In genomic region chr6:92090497-92090896, GRCm38 (mm10) we compare ENCODE assay signal across 8 mouse cellular contexts. TPM values are rescaled to one million over a fixed set of nuclear protein-coding genes. Genes with fewer than 3 reads are reported as not detected.
A peak's percentile ranks its signal among the peaks of the same experiment; 100 is the strongest.
DNase-seq lines count a peak whose midpoint lies in the region; ATAC-seq lines count a peak whose summit lies in the region.

No protein-coding gene starts in this region.

- H3K4me3 ChIP-seq in kidney, embryonic 16.5 days (ENCODE audit: low read length), result peak overlapping the region; percentile 95
- H3K4me3 ChIP-seq in hindbrain, embryonic 13.5 days, result peak overlapping the region; percentile 94
- peak overlapping the region; percentile 89 for H3K4me3 ChIP-seq in midbrain, embryonic 14.5 days (replicated peaks; ENCODE audit: low read depth, low read length)

- H3K4me2 ChIP-seq in kidney, embryonic 16.5 days (replicated peaks; ENCODE audit: low read depth, low read length), result peak overlapping the region; percentile 66
- H3K4me2 ChIP-seq in hindbrain, embryonic 13.5 days, result peak overlapping the region; percentile 80
- peak overlapping the region; percentile 74 for H3K4me2 ChIP-seq in midbrain, embryonic 14.5 days (ENCODE audit: low read length)

- no peaks in the 10 kb centered on the region for H3K27me3 ChIP-seq in kidney, embryonic 16.5 days (ENCODE audit: insufficient read depth, low read length)
- no peaks in the 10 kb centered on the region for H3K27me3 ChIP-seq in hindbrain, embryonic 13.5 days
- H3K27me3 ChIP-seq in midbrain, embryonic 14.5 days (ENCODE audit: control insufficient read depth, insufficient read depth, low read length), result no peaks in the 10 kb centered on the region

- no peaks in the 10 kb centered on the region for H3K36me3 ChIP-seq in kidney, embryonic 16.5 days (ENCODE audit: insufficient read depth, low read length)
- H3K36me3 ChIP-seq in hindbrain, embryonic 13.5 days, result no peaks in the 10 kb centered on the region
- no peaks in the 10 kb centered on the region for H3K36me3 ChIP-seq in midbrain, embryonic 14.5 days (ENCODE audit: control insufficient read depth, insufficient read depth, low read length)

- H3K9me3 ChIP-seq in kidney, embryonic 16.5 days (ENCODE audit: low read length), result no peaks in the 10 kb centered on the region
- no peaks in the 10 kb centered on the region for H3K9me3 ChIP-seq in hindbrain, embryonic 13.5 days
- H3K9me3 ChIP-seq in midbrain, embryonic 14.5 days (ENCODE audit: control insufficient read depth, low read length), result no peaks in the 10 kb centered on the region

- no peak for DNase-seq in kidney, postnatal 4 days
- peak; percentile 47 for DNase-seq in ZHBTc4 (ENCODE audit: low read depth, low spot score)
- DNase-seq in midbrain, embryonic 14.5 days, result no peak
- DNase-seq in left cerebral cortex, postnatal 14 days (ENCODE audit: low spot score in 2 of 2), result no peak
- DNase-seq in left cerebral cortex, postnatal 36 days (ENCODE audit: low spot score in 2 of 2), result no peak
- no peak for DNase-seq in layer of hippocampus, adult 9-10 months (ENCODE audit: low spot score)

- H3K9ac ChIP-seq in kidney, embryonic 16.5 days (replicated peaks; ENCODE audit: low read length), result peak overlapping the region; percentile 100
- H3K9ac ChIP-seq in hindbrain, embryonic 13.5 days, result peak overlapping the region; percentile 97
- peak overlapping the region; percentile 95 for H3K9ac ChIP-seq in midbrain, embryonic 14.5 days (replicated peaks; ENCODE audit: low read length)

- ATAC-seq in kidney, embryonic 16.5 days (ENCODE audit: low FRiP score, low TSS enrichment), result no peak
- no peak for ATAC-seq in hindbrain, embryonic 13.5 days (ENCODE audit: low FRiP score)
- ATAC-seq in midbrain, embryonic 14.5 days (ENCODE audit: low FRiP score, low TSS enrichment), result no peak

- peaks cover 34% of the 10 kb centered on the region for H3K4me1 ChIP-seq in kidney, embryonic 16.5 days (ENCODE audit: insufficient read depth, low read length)
- peaks cover 39% of the 10 kb centered on the region for H3K4me1 ChIP-seq in hindbrain, embryonic 13.5 days (replicated peaks)
- peaks cover 29% of the 10 kb centered on the region for H3K4me1 ChIP-seq in midbrain, embryonic 14.5 days (ENCODE audit: control insufficient read depth, insufficient read depth, low read length)

- H3K27ac ChIP-seq in kidney, embryonic 16.5 days (ENCODE audit: low read length), result peak overlapping the region; percentile 100
- H3K27ac ChIP-seq in hindbrain, embryonic 13.5 days, result peak overlapping the region; percentile 99
- H3K27ac ChIP-seq in midbrain, embryonic 14.5 days (replicated peaks; ENCODE audit: low read depth, low read length), result peak overlapping the region; percentile 98

- intact Hi-C loops in left cerebral cortex, postnatal 14 days (cut with DNase I), result loop anchor here (10.0 kb wide), 1 partner anchor 94 kb away; the partner anchor contains the start of gene Mrps25
- intact Hi-C loops in left cerebral cortex, postnatal 36 days (cut with DNase I), result loop anchor here (2.0 to 10.0 kb wide), 2 partner anchors 74 to 92 kb away; no protein-coding TSS in a partner anchor

- WGBS in kidney, embryonic 16.5 days, result 2% methylated on average over 4 of the region's 4 CpGs
- WGBS in hindbrain, embryonic 13.5 days, result under 1% methylated on average over 4 of the region's 4 CpGs
- 1% methylated on average over 4 of the region's 4 CpGs for WGBS in midbrain, embryonic 14.5 days

RNA-seq across cellular contexts. Expression of gene Nr2c2, which starts 0.7 kb away (rescaled TPM):
- 12.6 and 16.5 TPM in 2 replicates for polyA plus RNA-seq in kidney, embryonic 16.5 days (2015; fragmentation: Nextera tagmentation; extraction: Ambion mirVana)
- 22.9 and 23.7 TPM in 2 replicates for polyA plus RNA-seq in hindbrain, embryonic 13.5 days (2015; fragmentation: Nextera tagmentation; extraction: Ambion mirVana)
- 30.1 and 35.0 TPM in 2 replicates for polyA plus RNA-seq in midbrain, embryonic 14.5 days (2014; fragmentation: Nextera tagmentation; extraction: Ambion mirVana)
- 10 to 100 TPM; 88.9 to 93.9 TPM for total RNA-seq in left cerebral cortex, postnatal 14 days (2021)
- 10 to 100 TPM; 97.1 to 97.8 TPM for total RNA-seq in left cerebral cortex, postnatal 36 days (2021)
